Mouse (Mus musculus) embryo, embryonic 11.5 days (tissue): ENCODE measurements around the gene Cabcoco1.

Source experiments
- DNase-seq: peaks from one replicate; pipeline ENCODE4 v3.0.0-alpha.2; 2012; ENCODE audit warnings: low read depth, low spot score

The Cabcoco1 gene

GRCm38 (mm10) chr10:68541139-68541942 lies at the start of gene Cabcoco1:
Gene Cabcoco1 (minus strand): TSS chr10:68541896.
- DNase-seq = peak; percentile 30

DNA sequence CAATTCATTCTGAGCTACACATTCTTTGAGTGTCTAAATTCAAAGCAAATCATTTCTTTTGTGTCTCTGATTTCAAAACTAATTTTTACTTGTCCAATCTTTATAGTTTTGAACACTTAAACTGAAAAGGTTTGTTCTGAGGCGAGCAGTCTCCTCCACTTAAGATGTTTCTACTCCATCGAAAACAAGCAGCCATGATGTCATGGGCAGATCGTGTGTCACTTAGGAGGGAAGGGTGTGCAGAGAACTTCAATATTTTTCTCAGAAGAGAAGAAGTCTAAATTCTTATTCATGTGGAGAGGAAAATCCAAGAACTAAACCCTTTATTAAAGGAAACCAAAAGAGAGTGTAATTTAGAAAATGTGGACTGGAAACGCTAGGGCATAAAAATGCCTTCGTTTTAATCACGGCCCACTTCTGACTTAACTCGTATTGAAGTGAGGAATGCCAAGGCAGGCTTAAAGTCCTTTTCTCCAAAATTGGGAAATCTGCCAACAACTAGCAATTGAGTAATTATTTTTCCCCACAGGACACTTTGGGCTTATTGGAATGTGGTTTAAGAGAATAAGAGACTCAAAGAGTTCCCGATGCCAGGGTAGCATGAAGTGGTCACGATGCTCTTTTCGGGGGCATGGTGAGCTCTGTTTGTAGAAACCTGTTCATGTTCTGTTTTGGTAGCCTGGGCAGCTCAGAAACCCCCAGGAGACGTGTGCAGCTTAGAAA lies 48.0 kb upstream of the Cabcoco1 start:
- no peak for DNase-seq

- DNase-seq = no peak
Observed at GRCm38 (mm10) chr10:68587416-68588040, 45.8 kb upstream of the Cabcoco1 start.

- no peak for DNase-seq
Observed at GRCm38 (mm10) chr10:68577321-68577720, 35.6 kb upstream of the Cabcoco1 start.

- no peak for DNase-seq
Observed at GRCm38 (mm10) chr10:68568172-68568571, 26.5 kb upstream of the Cabcoco1 start.

DNA sequence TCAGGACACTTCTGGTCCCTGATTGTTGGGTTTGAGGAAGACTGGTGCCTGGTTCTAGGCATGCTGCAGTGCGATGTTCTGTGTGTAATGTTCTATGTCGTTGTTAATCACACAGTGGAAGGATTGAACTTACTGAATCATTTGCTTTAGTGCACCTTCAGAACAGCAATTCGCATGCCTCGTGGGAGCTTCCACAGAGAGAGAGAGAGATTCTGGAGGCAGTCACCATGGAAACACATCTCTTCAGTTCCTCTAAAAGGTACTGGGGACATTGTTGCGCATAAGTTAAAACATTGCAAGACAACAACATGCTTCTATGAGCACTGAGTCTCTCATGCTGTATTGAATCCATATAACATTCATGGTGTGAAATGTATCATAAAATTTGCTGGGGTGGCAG lies 20.6 kb upstream of the Cabcoco1 start:
- DNase-seq = no peak

DNA sequence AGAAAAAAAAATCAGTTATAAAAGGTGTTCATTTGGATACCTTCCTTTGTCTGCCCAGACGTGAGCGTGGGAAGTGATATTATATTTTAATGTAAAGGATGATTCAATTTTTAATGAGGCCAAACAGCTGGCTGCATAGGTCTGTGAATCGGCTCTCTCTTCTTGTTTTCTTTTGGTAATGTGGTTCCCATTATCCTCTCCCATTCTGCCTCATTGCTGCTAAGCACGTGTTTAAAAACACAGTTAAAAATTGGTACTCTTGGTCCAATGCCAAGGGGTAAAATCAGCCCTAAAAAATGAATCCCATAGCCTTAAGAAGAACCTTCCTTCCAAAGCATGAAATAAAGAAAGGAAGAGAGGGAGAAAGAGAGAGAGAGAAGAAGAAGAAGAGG lies 17.1 kb upstream of the Cabcoco1 start:
- DNase-seq = no peak

DNA sequence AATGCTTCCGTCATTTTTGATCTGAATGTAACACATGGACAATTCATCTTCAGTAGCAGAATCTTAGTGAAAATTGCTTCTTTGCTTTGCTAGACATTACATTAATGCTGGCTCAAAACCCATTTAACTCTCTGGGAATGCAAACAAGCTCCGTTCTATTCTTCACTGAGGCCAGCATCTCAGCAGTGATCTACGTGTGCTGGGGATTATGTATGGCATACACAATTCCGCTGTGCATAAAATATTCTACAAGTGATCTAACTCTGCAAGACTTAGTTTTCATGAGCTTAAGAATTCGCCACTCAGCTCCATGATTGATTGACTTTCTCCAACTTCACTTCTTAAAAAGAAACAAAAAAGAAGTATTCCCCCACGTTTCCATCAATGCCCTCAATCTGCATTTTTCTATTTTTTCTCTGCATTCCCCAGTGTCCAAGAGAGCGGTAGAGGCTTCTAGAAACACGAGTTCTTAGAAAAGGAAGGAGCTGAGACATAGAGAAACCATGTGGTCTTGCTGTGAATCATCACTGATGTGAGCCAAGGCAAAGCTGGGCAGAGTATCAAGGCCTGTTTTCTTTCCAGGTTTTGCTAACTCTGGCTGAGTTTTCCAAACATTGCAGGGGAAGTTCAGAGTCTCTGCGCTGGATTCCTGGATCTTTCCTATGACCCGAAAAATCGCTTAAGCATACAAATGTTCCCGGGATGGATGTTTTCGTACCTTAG lies 16.6 kb upstream of the Cabcoco1 start:
- no peak for DNase-seq

DNA sequence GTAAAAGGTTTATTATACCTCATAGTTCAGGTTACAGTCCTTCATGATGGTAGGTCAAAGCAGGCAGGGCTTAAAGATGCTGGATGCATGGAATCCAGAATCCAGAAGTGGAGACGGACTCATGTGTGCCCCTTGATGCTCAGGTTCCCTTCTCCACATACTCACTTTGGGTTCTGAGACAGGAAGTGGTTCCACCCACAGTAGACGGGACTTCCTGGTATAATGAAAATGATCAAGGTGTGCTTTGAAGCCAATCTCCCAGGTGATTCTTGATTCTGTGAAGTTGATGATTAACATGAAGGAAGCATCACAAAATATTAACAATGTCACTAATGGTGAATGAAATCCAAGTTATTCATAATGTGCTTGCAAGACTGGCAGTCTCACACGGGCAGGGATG lies 12.0 kb upstream of the Cabcoco1 start:
- DNase-seq = no peak

- DNase-seq = no peak
Observed at GRCm38 (mm10) chr10:68552556-68552955, 10.9 kb upstream of the Cabcoco1 start.

DNA sequence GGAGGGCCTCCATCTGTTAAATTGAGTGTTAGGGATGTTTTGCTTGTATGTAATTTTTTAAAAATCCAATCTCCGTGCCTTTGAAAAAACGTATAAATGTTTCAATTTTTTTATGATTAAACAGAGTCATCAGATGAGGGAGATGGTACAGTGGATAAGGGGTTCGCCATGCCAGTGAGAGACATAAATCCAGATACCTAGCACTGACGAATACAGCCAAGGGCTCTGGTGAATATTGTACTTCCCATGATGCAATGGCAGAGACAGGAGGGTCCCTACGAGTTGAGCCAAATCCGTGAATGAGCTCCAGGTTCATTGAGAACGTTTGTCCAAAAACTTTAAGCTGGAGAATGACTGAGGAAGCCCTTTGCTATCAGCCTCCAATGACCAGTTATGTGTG lies 9.6 kb upstream of the Cabcoco1 start:
- no peak for DNase-seq

DNA sequence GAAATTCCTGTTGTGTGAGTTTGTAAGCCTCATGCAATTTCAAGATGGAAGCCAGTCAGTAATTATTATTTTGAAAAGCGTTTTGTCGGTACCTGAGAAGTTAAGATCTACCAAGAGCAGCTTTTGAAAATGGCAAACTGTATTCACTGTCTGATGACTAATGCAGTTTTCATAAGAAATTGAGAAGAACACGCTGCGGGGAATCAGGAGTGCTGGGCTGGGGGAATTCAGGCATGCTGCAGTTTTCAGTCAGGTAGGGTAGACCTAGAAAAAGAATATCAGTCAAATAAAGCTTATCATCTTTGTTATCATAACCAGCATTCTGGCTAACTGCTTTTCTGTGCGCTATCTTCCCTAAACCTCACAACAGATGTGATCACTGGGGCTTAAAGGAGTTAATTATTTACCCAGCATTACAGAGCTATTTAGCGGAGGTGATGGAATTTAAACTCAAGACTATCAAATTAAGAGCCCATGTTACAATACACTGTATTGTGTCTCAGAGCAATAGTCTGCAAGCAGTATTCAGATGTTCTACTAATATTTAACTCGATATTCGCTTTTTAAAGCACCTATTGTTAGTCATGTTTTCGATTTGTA lies 9.1 kb upstream of the Cabcoco1 start:
- DNase-seq = no peak

DNA sequence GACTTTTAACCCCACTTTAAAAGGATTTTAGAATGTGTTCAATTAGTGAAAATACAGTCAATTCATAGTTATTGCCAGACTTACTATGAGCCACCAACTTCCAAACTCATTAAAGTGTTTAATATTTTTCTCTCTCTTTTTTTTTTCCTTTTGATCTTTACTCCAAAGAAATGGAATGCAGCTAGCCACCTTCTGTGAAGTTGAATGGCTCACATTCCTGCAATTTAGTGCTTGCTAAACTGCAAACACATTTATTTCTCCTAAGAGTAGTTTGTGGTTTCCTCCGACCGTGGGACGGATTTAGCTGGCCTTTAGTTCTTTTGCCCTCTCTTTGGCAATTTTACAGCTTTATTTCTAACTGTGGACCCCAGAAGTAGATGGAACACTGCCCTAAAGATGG lies 1.4 kb upstream of the Cabcoco1 start:
- DNase-seq = no peak

DNA sequence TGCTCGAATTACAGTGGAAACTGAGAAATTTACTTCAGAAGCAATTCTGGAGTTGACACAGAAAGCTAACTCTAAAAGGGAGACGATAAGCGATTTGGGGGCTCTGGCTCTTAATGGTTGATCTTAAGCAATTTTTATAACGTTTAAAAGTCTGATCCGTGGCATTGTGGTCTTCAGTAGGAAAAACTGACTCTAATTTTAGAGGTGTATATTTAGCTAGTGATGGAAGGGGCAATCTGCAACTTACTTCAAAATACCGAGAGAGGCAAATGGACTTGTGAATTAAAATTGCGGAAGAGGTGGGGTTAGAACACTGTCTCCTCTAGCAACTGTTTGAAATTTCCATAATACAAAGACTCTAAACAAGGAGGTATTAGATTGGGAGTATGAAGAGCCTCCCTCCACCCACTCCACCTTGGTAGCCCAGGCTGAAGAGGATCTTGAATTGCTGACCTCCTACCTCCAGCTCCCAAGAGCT lies 286 bp upstream of the Cabcoco1 start:
- DNase-seq = no peak

- DNase-seq = no peak
Observed at GRCm38 (mm10) chr10:68540612-68541011, 1.1 kb downstream of the Cabcoco1 start.

GRCm38 (mm10) chr10:68537261-68537950 lies 4.3 kb downstream of the Cabcoco1 start:
- DNase-seq = no peak

- no peak for DNase-seq
Observed at GRCm38 (mm10) chr10:68529364-68530049, 12.2 kb downstream of the Cabcoco1 start.

GRCm38 (mm10) chr10:68528958-68529357 lies 12.7 kb downstream of the Cabcoco1 start:
- no peak for DNase-seq

DNA sequence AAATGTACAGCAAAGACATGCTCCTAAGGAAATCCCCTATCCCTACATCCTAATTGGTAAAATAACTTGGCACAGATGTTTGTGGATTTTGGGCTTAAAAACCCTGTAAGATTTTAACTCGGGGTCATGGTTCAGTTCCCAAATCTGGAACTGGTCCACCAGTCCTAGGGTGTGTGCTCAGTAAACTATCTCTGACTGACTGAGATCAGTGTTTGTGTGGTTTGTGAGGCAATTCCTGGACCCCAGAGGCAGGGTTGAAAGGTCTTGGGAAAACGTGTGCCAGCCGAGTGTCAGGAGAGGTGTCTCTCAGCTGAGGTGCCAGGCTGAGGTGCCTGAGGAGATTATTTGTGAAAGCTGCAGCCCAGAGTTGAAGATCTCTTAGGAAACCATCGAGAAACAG lies 19.6 kb downstream of the Cabcoco1 start:
- no peak for DNase-seq

GRCm38 (mm10) chr10:68512433-68513019 lies 29.2 kb downstream of the Cabcoco1 start:
- no peak for DNase-seq
